Mouse (Mus musculus) CH12.LX (cell line): Measurements from ENCODE around the gene Smim24. TPM values are rescaled to one million over a fixed set of nuclear protein-coding genes. Genes with fewer than 3 reads are reported as not detected.

Experiments used
- DNase-seq: peaks from one replicate; pipeline ENCODE4 v3.0.0-alpha.2; 2013; ENCODE audit errors: extremely low read depth
- H3K27ac ChIP-seq: 2 replicates; pipeline ENCODE4 v1.5.1; 2012; ENCODE audit warnings: low read depth, mild to moderate bottlenecking, control low read depth, moderate library complexity; ENCODE audit not compliant: insufficient read depth
- H3K27me3 ChIP-seq: replicated peaks from 2 replicates; pipeline ENCODE3; 2012; ENCODE audit warnings: inconsistent platforms
- H3K36me3 ChIP-seq, 2 experiments: replicated peaks in 1 of 2; 2 replicates each; pipeline versions ENCODE3 to v1.6.1; 2012; ENCODE audit warnings: inconsistent platforms in 1 of 2, low read length in 1 of 2, mild to moderate bottlenecking in 1 of 2, mixed read lengths in 1 of 2, moderate library complexity in 1 of 2; ENCODE audit not compliant: control insufficient read depth in 1 of 2, insufficient read depth in 1 of 2
- H3K4me1 ChIP-seq, 2 experiments: 2 replicates each; pipeline ENCODE4 v1.6.1; 2012; ENCODE audit warnings: inconsistent platforms in 1 of 2, moderate library complexity in 1 of 2; ENCODE audit not compliant: insufficient read depth in 2 of 2, control insufficient read depth in 1 of 2
- H3K4me2 ChIP-seq: 2 replicates; pipeline ENCODE4 v1.6.1; 2012; ENCODE audit warnings: low read depth, mild to moderate bottlenecking, control low read depth; ENCODE audit not compliant: poor library complexity, insufficient read depth, severe bottlenecking
- H3K4me3 ChIP-seq, 3 experiments: fragments of 150-350 bp in 1 of 3; sonication (generic) in 1 of 3; replicated peaks in 1 of 3; 2 replicates each; pipeline versions ENCODE3 to v1.5.1; 2011 to 2012; ENCODE audit warnings: low read depth in 2 of 3, low read length in 2 of 3, mild to moderate bottlenecking in 2 of 3, moderate library complexity in 2 of 3, control low read depth in 1 of 3, improper control_type of control experiment in 1 of 3, inconsistent platforms in 1 of 3, mixed read lengths in 1 of 3; ENCODE audit not compliant: poor library complexity in 1 of 3
- H3K79me2 ChIP-seq: replicated peaks from 2 replicates; pipeline ENCODE4 v1.6.1; 2012; ENCODE audit warnings: mild to moderate bottlenecking, moderate library complexity; ENCODE audit not compliant: control insufficient read depth, poor library complexity, insufficient read depth, severe bottlenecking; ENCODE audit errors: extremely low read depth
- H3K9ac ChIP-seq: 2 replicates; pipeline ENCODE4 v1.6.1; 2012; ENCODE audit warnings: low read depth, mild to moderate bottlenecking, control low read depth, moderate library complexity; ENCODE audit not compliant: insufficient read depth
- H3K9me3 ChIP-seq: replicated peaks from 2 replicates; pipeline ENCODE3; 2012; ENCODE audit warnings: low read length, inconsistent platforms, mixed read lengths
- BHLHE40 ChIP-seq: IDR thresholded peaks from 2 replicates; pipeline ENCODE4 v1.6.1; 2011; ENCODE audit warnings: mild to moderate bottlenecking, low read depth, low read length, improper control_type of control experiment
- CTCF ChIP-seq, 2 experiments: IDR thresholded peaks in 1 of 2; conservative IDR thresholded peaks in 1 of 2; 2 replicates each; pipeline ENCODE4 v1.5.1; 2011 to 2012; ENCODE audit warnings: low read depth in 2 of 2, low read length in 2 of 2, improper control_type of control experiment in 1 of 2, inconsistent platforms in 1 of 2, mild to moderate bottlenecking in 1 of 2, moderate library complexity in 1 of 2
- RAD21 ChIP-seq: IDR thresholded peaks from 2 replicates; pipeline ENCODE4 v1.6.1; 2011; ENCODE audit warnings: low read depth, mild to moderate bottlenecking, low read length, improper control_type of control experiment, moderate library complexity
- SMC3 ChIP-seq: IDR thresholded peaks from 2 replicates; pipeline ENCODE4 v1.6.1; 2011; ENCODE audit warnings: low read depth, low read length, improper control_type of control experiment
- TBP ChIP-seq: conservative IDR thresholded peaks from 2 replicates; pipeline ENCODE4 v1.6.1; 2011; ENCODE audit warnings: low read depth, low read length, improper control_type of control experiment
- USF2 ChIP-seq: conservative IDR thresholded peaks from 2 replicates; pipeline ENCODE4 v1.6.1; 2011; ENCODE audit warnings: low read depth, low read length, improper control_type of control experiment
- dilution Hi-C: fragments of 300-500 bp; cut with MboI; formaldehyde crosslinking; loops from 2 replicates; pipeline ENCODE4 v1.14.3; 2020; ENCODE audit warnings: low sequenced_read_pairs; ENCODE audit not compliant: extremely low pct_unique_long_range_greater_than_20kb, extremely low pct_ligation_motif_present
- in situ Hi-C: fragments of 300-500 bp; cut with MboI; formaldehyde crosslinking; loops from 3 replicates; pipeline ENCODE4 v1.14.3; 2019; ENCODE audit warnings: low sequenced_read_pairs, low pct_ligation_motif_present, low pct_unique_long_range_greater_than_20kb, mixed read lengths
- polyA plus RNA-seq: library from polyadenylated mRNA; unstranded; fragments of >175 nt; gene quantifications from 2 replicates; pipeline ENCODE4 v1.2.1, GENCODE M21; 2012; ENCODE audit warnings: low read depth; ENCODE audit not compliant: insufficient read length
- total RNA-seq, 2 experiments: library from RNA; depleted of rRNA; stranded (reverse); fragments of 300-350 nt in 1 of 2; fragments of >200 nt in 1 of 2; gene quantifications; 2 replicates each; pipeline ENCODE4 v1.2.3; 2012 to 2014

The Smim24 gene
- total and polyA plus RNA-seq, 3 experiments, result 0.13 to 0.64 TPM; not detected in 1

DNA sequence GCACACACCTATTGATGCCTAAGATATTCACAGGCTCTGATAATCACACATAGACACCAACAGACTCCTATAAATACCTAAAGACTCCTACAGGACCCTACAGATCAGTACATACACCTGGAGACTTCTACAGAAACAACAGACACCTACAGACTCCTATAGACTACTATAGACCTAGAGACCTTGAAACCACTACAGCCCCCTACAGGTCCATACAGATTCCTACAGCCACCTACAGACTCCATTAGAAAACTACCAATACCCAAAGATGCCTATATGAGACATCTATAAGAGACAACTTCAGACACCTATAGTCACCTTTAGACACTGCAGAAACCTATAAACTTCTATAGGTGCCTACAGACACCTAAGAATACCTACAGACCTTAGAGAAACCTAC lies 48.2 kb downstream of the Smim24 start:
- dilution Hi-C loops, result no loop called here
- no peak overlapping the region for H3K27ac ChIP-seq
- TF ChIP-seq TBP (no peak), SMC3 (peak; percentile 61), USF2 (no peak), BHLHE40 (no peak), RAD21 (peak; percentile 67), CTCF (conservative IDR thresholded peaks at IDR 0.05 in 1 of 2, IDR thresholded peaks at IDR 0.05 in 1 of 2; ENCODE audit: low read depth in 2 of 2, low read length in 2 of 2) (peak in 1 of 2 experiments; percentile 76; a peak in 3 of 4 replicates)
- TF ChIP-seq, all 38 proteins: peak for 3
- H3K4me1 ChIP-seq, result no peaks in the 10 kb centered on the region
- H3K27me3 ChIP-seq, result peaks cover 21% of the 10 kb centered on the region
- no peak overlapping the region for H3K4me3 ChIP-seq
- no peak overlapping the region for H3K4me2 ChIP-seq
- H3K9me3 ChIP-seq, result no peaks in the 10 kb centered on the region
- no peaks in the 10 kb centered on the region for H3K36me3 ChIP-seq
- DNase-seq, result no peak
- in situ Hi-C loops, result loop anchor here (5.0 kb wide), 1 partner anchor 34 kb away; no protein-coding TSS in a partner anchor
- no peaks in the 10 kb centered on the region for H3K79me2 ChIP-seq
- no peak overlapping the region for H3K9ac ChIP-seq

Other genes with a start within 250 kb of the Smim24 start
Only the 20 nearest of the 34 such genes appear.
- gene Matk, start 140.1 kb upstream of the Smim24 start, total RNA-seq (2012; rRNA removed), result 2.9 and 3.9 TPM in 2 replicates
- gene Matk, start 140.1 kb upstream of the Smim24 start, total RNA-seq (2014; rRNA removed), result 4.9 and 5.2 TPM in 2 replicates
- 2.1 and 2.5 TPM in 2 replicates for gene Matk, start 140.1 kb upstream of the Smim24 start, polyA plus RNA-seq
- 128 and 140 TPM in 2 replicates for gene Mrpl54, start 126.1 kb upstream of the Smim24 start, total RNA-seq (2012; rRNA removed)
- 131 and 167 TPM in 2 replicates for gene Mrpl54, start 126.1 kb upstream of the Smim24 start, total RNA-seq (2014; rRNA removed)
- gene Mrpl54, start 126.1 kb upstream of the Smim24 start, polyA plus RNA-seq, result 104 and 120 TPM in 2 replicates
- gene Apba3, start 126.1 kb upstream of the Smim24 start, total RNA-seq (2012; rRNA removed), result 104 and 149 TPM in 2 replicates
- 40.2 and 43.4 TPM in 2 replicates for gene Apba3, start 126.1 kb upstream of the Smim24 start, total RNA-seq (2014; rRNA removed)
- 43.2 and 47.4 TPM in 2 replicates for gene Apba3, start 126.1 kb upstream of the Smim24 start, polyA plus RNA-seq
- 4.8 and 7.2 TPM in 2 replicates for gene Tjp3, start 101.5 kb upstream of the Smim24 start, total RNA-seq (2012; rRNA removed)
- gene Tjp3, start 101.5 kb upstream of the Smim24 start, total RNA-seq (2014; rRNA removed), result 0.42 TPM in 1 of 2 replicates, not detected in the other
- 0.76 and 0.97 TPM in 2 replicates for gene Tjp3, start 101.5 kb upstream of the Smim24 start, polyA plus RNA-seq
- gene Pip5k1c, start 100.1 kb upstream of the Smim24 start, total RNA-seq (2012; rRNA removed), result 12.6 and 17.9 TPM in 2 replicates
- gene Pip5k1c, start 100.1 kb upstream of the Smim24 start, total RNA-seq (2014; rRNA removed), result 11.4 and 11.7 TPM in 2 replicates
- 46.7 and 51.4 TPM in 2 replicates for gene Pip5k1c, start 100.1 kb upstream of the Smim24 start, polyA plus RNA-seq
- gene Cactin, start 71.9 kb upstream of the Smim24 start, total RNA-seq (2012; rRNA removed), result 34.6 and 39.7 TPM in 2 replicates
- gene Cactin, start 71.9 kb upstream of the Smim24 start, total RNA-seq (2014; rRNA removed), result 19.9 and 21.4 TPM in 2 replicates
- 39.3 and 39.5 TPM in 2 replicates for gene Cactin, start 71.9 kb upstream of the Smim24 start, polyA plus RNA-seq
- gene Tbxa2r, start 64.3 kb upstream of the Smim24 start, total RNA-seq (2012; rRNA removed), result 0.13 and 0.21 TPM in 2 replicates
- gene Tbxa2r, start 64.3 kb upstream of the Smim24 start, total RNA-seq (2014; rRNA removed), result 0.12 TPM in 1 of 2 replicates, not detected in the other
- gene Tbxa2r, start 64.3 kb upstream of the Smim24 start, polyA plus RNA-seq, result 0.23 and 0.30 TPM in 2 replicates
- 0.04 and 0.08 TPM in 2 replicates for gene Gipc3, start 49.8 kb upstream of the Smim24 start, total RNA-seq (2012; rRNA removed)
- not detected in 2 replicates for gene Gipc3, start 49.8 kb upstream of the Smim24 start, total RNA-seq (2014; rRNA removed)
- 0.09 TPM in 1 of 2 replicates, not detected in the other for gene Gipc3, start 49.8 kb upstream of the Smim24 start, polyA plus RNA-seq
- 17.0 and 18.7 TPM in 2 replicates for gene Hmg20b, start 42.6 kb upstream of the Smim24 start, total RNA-seq (2012; rRNA removed)
- gene Hmg20b, start 42.6 kb upstream of the Smim24 start, total RNA-seq (2014; rRNA removed), result 7.4 and 7.9 TPM in 2 replicates
- 37.3 and 39.6 TPM in 2 replicates for gene Hmg20b, start 42.6 kb upstream of the Smim24 start, polyA plus RNA-seq
- 9.5 and 12.9 TPM in 2 replicates for gene Mfsd12, start 35.6 kb upstream of the Smim24 start, total RNA-seq (2012; rRNA removed)
- gene Mfsd12, start 35.6 kb upstream of the Smim24 start, total RNA-seq (2014; rRNA removed), result 4.0 and 5.2 TPM in 2 replicates
- gene Mfsd12, start 35.6 kb upstream of the Smim24 start, polyA plus RNA-seq, result 7.4 and 8.7 TPM in 2 replicates
- gene 4930404N11Rik, start 27.2 kb upstream of the Smim24 start, total RNA-seq (2012; rRNA removed), result 5.2 and 7.2 TPM in 2 replicates
- 0.23 TPM in 1 of 2 replicates, not detected in the other for gene 4930404N11Rik, start 27.2 kb upstream of the Smim24 start, total RNA-seq (2014; rRNA removed)
- 2.2 and 2.7 TPM in 2 replicates for gene 4930404N11Rik, start 27.2 kb upstream of the Smim24 start, polyA plus RNA-seq
- gene Fzr1, start 14.5 kb upstream of the Smim24 start, total RNA-seq (2012; rRNA removed), result 38.8 and 44.5 TPM in 2 replicates
- gene Fzr1, start 14.5 kb upstream of the Smim24 start, total RNA-seq (2014; rRNA removed), result 29.5 and 33.1 TPM in 2 replicates
- 67.7 and 75.4 TPM in 2 replicates for gene Fzr1, start 14.5 kb upstream of the Smim24 start, polyA plus RNA-seq
- 131 and 143 TPM in 2 replicates for gene Dohh, start 8.6 kb upstream of the Smim24 start, total RNA-seq (2012; rRNA removed)
- gene Dohh, start 8.6 kb upstream of the Smim24 start, total RNA-seq (2014; rRNA removed), result 81.7 and 83.0 TPM in 2 replicates
- gene Dohh, start 8.6 kb upstream of the Smim24 start, polyA plus RNA-seq, result 78.2 and 93.5 TPM in 2 replicates
- gene Gm48551, start 8.6 kb upstream of the Smim24 start, total RNA-seq (2012; rRNA removed), result 1.2 and 1.5 TPM in 2 replicates
- 0.96 and 1.0 TPM in 2 replicates for gene Gm48551, start 8.6 kb upstream of the Smim24 start, total RNA-seq (2014; rRNA removed)
- gene Gm48551, start 8.6 kb upstream of the Smim24 start, polyA plus RNA-seq, result 3.2 and 3.4 TPM in 2 replicates
- 0.29 and 1.1 TPM in 2 replicates for gene Gm48552, start 4.0 kb upstream of the Smim24 start, total RNA-seq (2012; rRNA removed)
- gene Gm48552, start 4.0 kb upstream of the Smim24 start, total RNA-seq (2014; rRNA removed), result 0.65 and 0.98 TPM in 2 replicates
- 0.46 and 1.2 TPM in 2 replicates for gene Gm48552, start 4.0 kb upstream of the Smim24 start, polyA plus RNA-seq
- gene Nfic, start 62.6 kb downstream of the Smim24 start, total RNA-seq (2012; rRNA removed), result 4.4 and 4.7 TPM in 2 replicates
- gene Nfic, start 62.6 kb downstream of the Smim24 start, total RNA-seq (2014; rRNA removed), result 0.07 and 0.34 TPM in 2 replicates
- 3.8 and 4.0 TPM in 2 replicates for gene Nfic, start 62.6 kb downstream of the Smim24 start, polyA plus RNA-seq
- 0.08 and 0.17 TPM in 2 replicates for gene Celf5, start 89.7 kb downstream of the Smim24 start, total RNA-seq (2012; rRNA removed)
- not detected in 2 replicates for gene Celf5, start 89.7 kb downstream of the Smim24 start, total RNA-seq (2014; rRNA removed)
- gene Celf5, start 89.7 kb downstream of the Smim24 start, polyA plus RNA-seq, result 0.07 and 0.12 TPM in 2 replicates
- gene Ncln, start 103.3 kb downstream of the Smim24 start, total RNA-seq (2012; rRNA removed), result 99.5 and 104 TPM in 2 replicates
- gene Ncln, start 103.3 kb downstream of the Smim24 start, total RNA-seq (2014; rRNA removed), result 41.5 and 41.7 TPM in 2 replicates
- 80.5 and 89.5 TPM in 2 replicates for gene Ncln, start 103.3 kb downstream of the Smim24 start, polyA plus RNA-seq
- 0.25 and 0.30 TPM in 2 replicates for gene S1pr4, start 107.1 kb downstream of the Smim24 start, total RNA-seq (2012; rRNA removed)
- not detected in 2 replicates for gene S1pr4, start 107.1 kb downstream of the Smim24 start, total RNA-seq (2014; rRNA removed)
- 0.16 and 0.19 TPM in 2 replicates for gene S1pr4, start 107.1 kb downstream of the Smim24 start, polyA plus RNA-seq
- gene Gna15, start 131.2 kb downstream of the Smim24 start, total RNA-seq (2012; rRNA removed), result 9.9 and 10.0 TPM in 2 replicates
- 5.2 and 5.5 TPM in 2 replicates for gene Gna15, start 131.2 kb downstream of the Smim24 start, total RNA-seq (2014; rRNA removed)
- 4.9 and 5.2 TPM in 2 replicates for gene Gna15, start 131.2 kb downstream of the Smim24 start, polyA plus RNA-seq